Mouse (Mus musculus) E14TG2a.4 (cell line): ENCODE measurements at regions not wholly inside any gene's neighbourhood (a gene's known extent, or its start where the extent isn't known, plus 50 kb on each side); places are given as distances from the start of the nearest gene placed in this dataset.

Source experiments
- CTCF ChIP-seq: conservative IDR thresholded peaks from 2 replicates; pipeline ENCODE4 v1.5.1; 2014; ENCODE audit warnings: low read length
- NANOG ChIP-seq: IDR thresholded peaks from 2 replicates; pipeline ENCODE4 v1.6.1; 2014; ENCODE audit warnings: borderline replicate concordance, low read length, mixed read lengths
- POU5F1 ChIP-seq: IDR thresholded peaks from 2 replicates; pipeline ENCODE4 v1.6.1; 2014; ENCODE audit warnings: low read length, borderline replicate concordance

DNA sequence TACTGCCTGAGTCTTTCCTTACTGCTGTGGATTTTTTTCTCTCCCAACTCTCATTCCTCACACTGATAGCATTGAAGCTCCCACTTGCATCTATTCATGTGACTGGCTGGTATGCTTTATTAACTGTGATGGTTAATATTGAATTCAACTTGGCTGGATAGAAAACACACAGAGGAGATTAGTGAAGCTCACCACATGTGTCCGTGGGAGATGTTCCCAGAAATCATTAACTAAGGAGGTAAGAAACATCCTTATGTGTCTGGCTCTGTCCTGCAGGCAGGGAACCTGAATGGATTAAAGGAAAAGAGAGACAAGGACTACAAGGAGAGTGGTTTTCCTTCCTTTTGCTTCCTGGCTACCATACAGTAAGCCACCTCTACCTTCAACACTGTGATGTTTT lies 74.5 kb upstream of the Vegfc start:
- TF ChIP-seq CTCF (no peak), POU5F1 (no peak), NANOG (no peak)
